Mouse (Mus musculus): ENCODE measurements around the gene Meis2. TPM values are rescaled to one million over a fixed set of nuclear protein-coding genes. Genes with fewer than 3 reads are reported as not detected.

The Meis2 gene
- polyA plus RNA-seq, 1 experiment from 2014 or later = 117 TPM

DNA sequence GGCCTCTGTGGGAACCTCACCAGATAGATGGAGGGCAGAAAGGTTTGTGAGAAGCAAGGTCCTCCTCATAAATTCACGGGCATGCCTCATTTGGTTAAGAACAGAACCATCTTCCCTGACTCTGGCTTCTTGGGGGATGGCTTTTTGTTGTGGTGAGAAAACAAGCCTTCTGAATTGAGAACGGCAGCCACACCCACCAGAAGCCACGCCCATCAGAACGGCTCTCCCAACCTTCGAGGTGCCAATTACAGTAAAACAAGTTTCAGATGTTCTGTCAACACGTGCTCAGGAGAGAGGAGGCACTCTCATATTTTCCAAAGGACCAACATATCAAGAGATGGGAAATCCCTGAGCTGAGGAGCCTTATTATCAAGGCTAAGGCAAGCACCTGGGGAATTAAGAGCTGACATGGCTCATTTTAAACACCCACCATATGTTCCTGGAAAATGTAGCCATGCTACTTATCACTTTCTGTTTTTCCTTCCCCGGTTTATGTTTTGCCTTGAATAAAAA lies 117.9 kb downstream of the Meis2 start:
- no peaks in the 10 kb centered on the region for H3K27me3 ChIP-seq (ENCODE audit: control insufficient read depth, insufficient read depth, low read length)
- no peak for DNase-seq (ENCODE audit: low spot score)
- ATAC-seq (ENCODE audit: insufficient read depth, low FRiP score, low TSS enrichment) = no peak
- H3K4me3 ChIP-seq (ENCODE audit: low read depth, low read length) = no peak overlapping the region
- H3K9ac ChIP-seq (ENCODE audit: low read length) = no peak overlapping the region
- no peaks in the 10 kb centered on the region for H3K4me1 ChIP-seq (ENCODE audit: control insufficient read depth, insufficient read depth, low read length)
- no peaks in the 10 kb centered on the region for H3K36me3 ChIP-seq (ENCODE audit: control insufficient read depth, insufficient read depth, low read length)
- no peaks in the 10 kb centered on the region for H3K9me3 ChIP-seq (ENCODE audit: control insufficient read depth, low read length)
- H3K4me2 ChIP-seq (ENCODE audit: low read depth) = no peak overlapping the region
- WGBS = 37% methylated on average over 7 of the region's 7 CpGs
- H3K27ac ChIP-seq (ENCODE audit: low read depth, low read length) = no peak overlapping the region

DNA sequence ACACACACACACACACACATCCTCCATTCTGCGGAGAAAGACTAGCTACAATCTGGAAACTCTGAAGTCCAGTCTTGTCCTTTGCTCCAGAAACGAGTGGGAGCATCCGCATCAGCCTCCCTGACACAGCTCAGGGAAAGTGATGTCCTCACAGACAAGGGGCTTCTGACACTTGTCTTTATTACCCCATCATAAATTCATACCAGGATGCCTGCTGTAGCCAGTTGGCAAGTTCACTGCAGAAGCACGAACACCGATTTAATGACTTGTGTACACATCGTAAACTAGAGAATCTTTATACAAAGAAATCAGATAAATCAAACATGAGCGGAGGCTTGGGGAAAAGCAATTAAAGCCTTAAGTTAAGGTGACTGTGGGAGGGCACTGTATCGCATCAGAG lies 122.6 kb downstream of the Meis2 start:
- Histone ChIP-seq H3K4me1 (ENCODE audit: control insufficient read depth, insufficient read depth, low read length) (no peaks in the 10 kb centered on the region), H3K9ac (ENCODE audit: low read length) (no peak overlapping the region), H3K27ac (ENCODE audit: low read depth, low read length) (no peak overlapping the region), H3K27me3 (ENCODE audit: control insufficient read depth, insufficient read depth, low read length) (no peaks in the 10 kb centered on the region), H3K4me2 (ENCODE audit: low read depth) (no peak overlapping the region), H3K4me3 (ENCODE audit: low read depth, low read length) (no peak overlapping the region), H3K36me3 (ENCODE audit: control insufficient read depth, insufficient read depth, low read length) (no peaks in the 10 kb centered on the region), H3K9me3 (ENCODE audit: control insufficient read depth, low read length) (no peaks in the 10 kb centered on the region)
- no peak for ATAC-seq (ENCODE audit: insufficient read depth, low FRiP score, low TSS enrichment)
- WGBS = 65% methylated on average over 8 of the region's 8 CpGs
- no peak for DNase-seq (ENCODE audit: low spot score)

DNA sequence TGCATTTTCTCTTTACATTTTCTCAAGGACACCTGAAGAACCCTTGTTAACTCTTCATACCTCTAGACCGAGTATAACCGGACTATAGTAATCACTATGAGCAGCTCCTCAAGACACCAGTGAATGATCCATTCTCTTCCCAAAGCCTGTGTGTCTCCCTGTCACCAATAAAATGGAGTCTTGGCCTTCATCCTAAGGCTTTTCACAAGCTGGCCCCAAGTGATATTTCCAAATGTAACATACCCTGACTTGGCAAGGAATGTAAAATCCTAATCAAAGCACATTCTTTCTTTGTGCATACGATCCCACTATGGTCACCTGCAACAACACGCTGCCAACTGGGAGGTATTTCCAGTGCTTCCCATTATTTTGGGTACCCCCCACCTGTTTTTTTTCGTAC lies 125.8 kb downstream of the Meis2 start:
- H3K36me3 ChIP-seq (ENCODE audit: control insufficient read depth, insufficient read depth, low read length) = no peaks in the 10 kb centered on the region
- WGBS = 93% methylated on average over 5 of the region's 5 CpGs

DNA sequence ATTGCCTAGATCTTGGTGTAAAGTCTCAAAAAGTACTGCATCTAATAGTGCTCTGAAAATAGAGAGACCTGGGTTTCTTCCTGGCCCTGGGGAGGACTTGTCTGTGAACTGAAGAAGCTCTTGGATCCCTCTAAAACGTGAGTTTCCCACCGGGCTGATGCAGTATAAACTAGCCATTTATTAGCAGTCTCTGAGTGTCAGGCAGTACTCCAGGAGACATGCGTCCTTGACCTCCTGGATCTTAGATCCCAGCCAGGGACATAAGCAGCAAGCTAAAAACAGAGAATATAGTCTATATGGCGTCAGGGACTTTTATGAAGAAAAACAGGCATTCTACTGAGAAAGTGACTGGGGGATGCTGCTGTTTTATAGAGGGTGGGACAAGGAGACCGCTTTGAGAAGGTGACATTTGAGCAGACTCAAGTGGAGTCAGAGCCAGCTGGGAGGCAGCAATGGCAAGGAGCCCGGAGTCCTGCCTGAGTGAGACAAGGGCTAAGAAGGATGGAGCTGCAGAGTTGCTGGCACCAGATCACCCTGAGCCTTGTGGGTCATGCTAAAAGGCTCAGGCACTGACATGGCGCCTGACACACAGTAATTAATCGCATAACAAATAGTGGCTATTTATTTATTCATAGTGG lies 126.6 kb downstream of the Meis2 start:
- H3K9ac ChIP-seq (ENCODE audit: low read length) = no peak overlapping the region
- no peak for ATAC-seq (ENCODE audit: insufficient read depth, low FRiP score, low TSS enrichment)
- H3K4me2 ChIP-seq (ENCODE audit: low read depth) = no peak overlapping the region
- H3K4me3 ChIP-seq (ENCODE audit: low read depth, low read length) = no peak overlapping the region
- H3K27me3 ChIP-seq (ENCODE audit: control insufficient read depth, insufficient read depth, low read length) = no peaks in the 10 kb centered on the region
- no peaks in the 10 kb centered on the region for H3K36me3 ChIP-seq (ENCODE audit: control insufficient read depth, insufficient read depth, low read length)
- 88% methylated on average over 8 of the region's 8 CpGs for WGBS
- no peak for DNase-seq (ENCODE audit: low spot score)
- H3K27ac ChIP-seq (ENCODE audit: low read depth, low read length) = no peak overlapping the region
- H3K4me1 ChIP-seq (ENCODE audit: control insufficient read depth, insufficient read depth, low read length) = no peaks in the 10 kb centered on the region
- no peaks in the 10 kb centered on the region for H3K9me3 ChIP-seq (ENCODE audit: control insufficient read depth, low read length)

More for the DNA sequence above, 125.8 kb downstream of the Meis2 start:
- Histone ChIP-seq H3K4me3 (ENCODE audit: low read depth, low read length) (no peak overlapping the region), H3K27ac (ENCODE audit: low read depth, low read length) (no peak overlapping the region), H3K4me2 (ENCODE audit: low read depth) (no peak overlapping the region), H3K27me3 (ENCODE audit: control insufficient read depth, insufficient read depth, low read length) (no peaks in the 10 kb centered on the region), H3K9me3 (ENCODE audit: control insufficient read depth, low read length) (no peaks in the 10 kb centered on the region), H3K4me1 (ENCODE audit: control insufficient read depth, insufficient read depth, low read length) (no peaks in the 10 kb centered on the region), H3K9ac (ENCODE audit: low read length) (no peak overlapping the region)
- DNase-seq (ENCODE audit: low spot score) (no peak), ATAC-seq (ENCODE audit: insufficient read depth, low FRiP score, low TSS enrichment) (no peak)

DNA sequence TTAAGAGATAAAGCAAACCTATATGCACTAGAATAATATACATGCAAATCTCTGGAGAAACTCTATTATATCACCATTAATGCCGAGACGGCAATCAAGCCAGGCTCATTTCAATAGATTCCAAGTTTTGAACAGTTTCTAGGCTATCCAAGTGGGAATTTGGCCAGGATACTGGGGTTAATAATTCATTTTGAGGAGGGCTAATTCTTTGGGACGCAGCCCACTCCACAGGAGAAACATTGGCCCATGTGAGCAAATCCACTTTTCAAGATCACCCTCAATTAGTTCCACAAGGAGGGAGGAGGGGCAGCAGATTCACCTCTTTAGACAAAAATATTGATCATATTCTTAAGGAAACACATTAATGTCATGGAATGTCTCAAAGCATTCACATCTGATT lies 127.3 kb downstream of the Meis2 start:
- no peaks in the 10 kb centered on the region for H3K36me3 ChIP-seq (ENCODE audit: control insufficient read depth, insufficient read depth, low read length)
- H3K9ac ChIP-seq (ENCODE audit: low read length) = no peak overlapping the region
- no peak for DNase-seq (ENCODE audit: low spot score)
- no peaks in the 10 kb centered on the region for H3K9me3 ChIP-seq (ENCODE audit: control insufficient read depth, low read length)
- 85% methylated on average over 3 of the region's 3 CpGs for WGBS
- no peak overlapping the region for H3K4me3 ChIP-seq (ENCODE audit: low read depth, low read length)
- H3K27me3 ChIP-seq (ENCODE audit: control insufficient read depth, insufficient read depth, low read length) = no peaks in the 10 kb centered on the region
- H3K4me2 ChIP-seq (ENCODE audit: low read depth) = no peak overlapping the region
- no peaks in the 10 kb centered on the region for H3K4me1 ChIP-seq (ENCODE audit: control insufficient read depth, insufficient read depth, low read length)
- no peak for ATAC-seq (ENCODE audit: insufficient read depth, low FRiP score, low TSS enrichment)
- H3K27ac ChIP-seq (ENCODE audit: low read depth, low read length) = no peak overlapping the region

DNA sequence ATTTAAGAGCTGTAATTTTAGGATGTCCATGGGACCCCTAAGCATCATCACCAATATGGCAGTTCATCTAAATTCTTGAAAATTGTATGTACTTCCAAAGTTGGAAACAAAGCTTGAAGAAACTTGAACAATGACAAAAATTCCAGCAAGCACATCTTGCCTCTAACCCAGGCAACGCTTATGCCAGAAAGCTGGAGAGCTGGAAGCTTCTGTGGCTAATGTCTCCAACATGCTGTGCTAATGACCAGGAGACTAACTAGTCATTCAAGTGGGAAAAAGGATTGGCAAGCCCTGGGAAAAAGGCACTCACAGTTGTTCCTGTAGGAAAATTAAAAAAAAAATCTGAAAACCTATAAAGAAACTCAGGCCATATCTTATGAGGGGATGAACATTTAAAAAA lies 127.7 kb downstream of the Meis2 start:
- no peaks in the 10 kb centered on the region for H3K4me1 ChIP-seq (ENCODE audit: control insufficient read depth, insufficient read depth, low read length)
- ATAC-seq (ENCODE audit: insufficient read depth, low FRiP score, low TSS enrichment) (no peak), DNase-seq (ENCODE audit: low spot score) (no peak)
- no peaks in the 10 kb centered on the region for H3K9me3 ChIP-seq (ENCODE audit: control insufficient read depth, low read length)
- WGBS = 89% methylated on average over 1 of the region's 1 CpGs
- H3K4me3 ChIP-seq (ENCODE audit: low read depth, low read length) = no peak overlapping the region
- no peak overlapping the region for H3K9ac ChIP-seq (ENCODE audit: low read length)
- H3K27me3 ChIP-seq (ENCODE audit: control insufficient read depth, insufficient read depth, low read length) = no peaks in the 10 kb centered on the region
- H3K27ac ChIP-seq (ENCODE audit: low read depth, low read length) = no peak overlapping the region
- no peaks in the 10 kb centered on the region for H3K36me3 ChIP-seq (ENCODE audit: control insufficient read depth, insufficient read depth, low read length)
- H3K4me2 ChIP-seq (ENCODE audit: low read depth) = no peak overlapping the region

DNA sequence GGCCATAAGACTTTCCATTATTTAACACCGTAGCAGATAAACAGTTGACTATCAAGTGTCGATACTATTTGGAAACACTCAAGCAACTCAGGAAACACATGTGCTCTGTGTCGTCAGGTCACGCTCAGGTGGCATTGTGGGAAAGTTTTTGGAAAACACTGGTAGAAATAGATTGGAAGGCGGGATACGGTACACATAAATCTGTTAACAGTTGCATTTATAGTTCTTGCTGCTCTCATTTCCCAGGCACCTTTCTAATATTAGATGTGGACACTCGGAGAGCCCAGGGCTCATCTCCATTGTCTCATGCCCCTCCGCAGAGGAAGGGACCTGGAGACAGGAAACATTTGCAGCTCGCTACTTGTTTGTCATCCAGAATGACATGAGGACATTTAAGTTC lies 128.9 kb downstream of the Meis2 start:
- H3K9me3 ChIP-seq (ENCODE audit: control insufficient read depth, low read length) = no peaks in the 10 kb centered on the region
- ATAC-seq (ENCODE audit: insufficient read depth, low FRiP score, low TSS enrichment) (no peak), DNase-seq (ENCODE audit: low spot score) (no peak)
- no peak overlapping the region for H3K4me2 ChIP-seq (ENCODE audit: low read depth)
- no peak overlapping the region for H3K4me3 ChIP-seq (ENCODE audit: low read depth, low read length)
- no peaks in the 10 kb centered on the region for H3K4me1 ChIP-seq (ENCODE audit: control insufficient read depth, insufficient read depth, low read length)
- H3K27ac ChIP-seq (ENCODE audit: low read depth, low read length) = no peak overlapping the region
- 92% methylated on average over 9 of the region's 9 CpGs for WGBS
- H3K9ac ChIP-seq (ENCODE audit: low read length) = no peak overlapping the region
- H3K36me3 ChIP-seq (ENCODE audit: control insufficient read depth, insufficient read depth, low read length) = no peaks in the 10 kb centered on the region
- no peaks in the 10 kb centered on the region for H3K27me3 ChIP-seq (ENCODE audit: control insufficient read depth, insufficient read depth, low read length)

DNA sequence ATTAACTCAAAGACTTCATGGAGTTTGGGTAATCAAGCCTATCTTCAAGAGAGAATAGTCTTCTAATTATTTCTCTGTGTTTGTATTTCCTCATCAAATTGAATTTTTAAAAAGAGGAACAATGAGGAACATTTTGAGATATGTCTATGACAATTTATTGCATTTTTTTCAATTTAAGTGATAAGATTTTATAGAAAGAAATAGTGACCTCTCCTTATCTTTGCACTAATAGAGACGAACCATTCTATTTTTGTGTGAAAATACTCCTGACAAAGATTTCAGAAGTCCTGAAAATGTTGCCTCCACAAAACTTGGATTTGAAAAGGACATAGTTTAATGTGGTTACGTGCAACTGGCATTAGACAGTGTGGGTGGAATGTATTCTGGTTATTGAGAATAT lies 131.3 kb downstream of the Meis2 start:
- no peak overlapping the region for H3K9ac ChIP-seq (ENCODE audit: low read length)
- H3K4me2 ChIP-seq (ENCODE audit: low read depth) = no peak overlapping the region
- no peaks in the 10 kb centered on the region for H3K36me3 ChIP-seq (ENCODE audit: control insufficient read depth, insufficient read depth, low read length)
- H3K27me3 ChIP-seq (ENCODE audit: control insufficient read depth, insufficient read depth, low read length) = no peaks in the 10 kb centered on the region
- ATAC-seq (ENCODE audit: insufficient read depth, low FRiP score, low TSS enrichment) = no peak
- WGBS = 93% methylated on average over 2 of the region's 2 CpGs
- no peak for DNase-seq (ENCODE audit: low spot score)
- no peak overlapping the region for H3K4me3 ChIP-seq (ENCODE audit: low read depth, low read length)
- no peak overlapping the region for H3K27ac ChIP-seq (ENCODE audit: low read depth, low read length)
- no peaks in the 10 kb centered on the region for H3K4me1 ChIP-seq (ENCODE audit: control insufficient read depth, insufficient read depth, low read length)
- H3K9me3 ChIP-seq (ENCODE audit: control insufficient read depth, low read length) = no peaks in the 10 kb centered on the region

DNA sequence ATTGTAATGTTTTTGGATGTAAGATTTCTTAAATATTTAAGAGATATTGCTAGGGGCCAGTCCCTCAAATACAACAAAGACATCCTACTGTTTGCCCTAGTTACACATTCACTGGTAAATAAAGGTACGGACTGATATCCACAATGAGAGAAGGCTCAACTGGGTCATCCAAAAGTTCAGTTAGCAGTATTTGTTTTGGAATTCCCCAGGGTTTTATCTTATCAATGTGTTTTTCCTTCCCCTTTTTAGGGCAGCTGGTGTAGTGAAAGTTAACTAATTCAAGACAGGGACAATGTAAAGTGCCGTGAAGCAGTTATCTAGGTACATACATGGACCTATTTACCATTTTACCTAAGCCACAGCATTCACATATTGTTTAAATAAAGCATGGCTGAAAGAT lies 132.4 kb downstream of the Meis2 start:
- WGBS = 76% methylated on average over 2 of the region's 2 CpGs
- Histone ChIP-seq H3K27ac (ENCODE audit: low read depth, low read length) (no peak overlapping the region), H3K4me2 (ENCODE audit: low read depth) (no peak overlapping the region), H3K9ac (ENCODE audit: low read length) (no peak overlapping the region), H3K9me3 (ENCODE audit: control insufficient read depth, low read length) (no peaks in the 10 kb centered on the region), H3K4me1 (ENCODE audit: control insufficient read depth, insufficient read depth, low read length) (no peaks in the 10 kb centered on the region), H3K27me3 (ENCODE audit: control insufficient read depth, insufficient read depth, low read length) (no peaks in the 10 kb centered on the region), H3K4me3 (ENCODE audit: low read depth, low read length) (no peak overlapping the region), H3K36me3 (ENCODE audit: control insufficient read depth, insufficient read depth, low read length) (no peaks in the 10 kb centered on the region)
- ATAC-seq (ENCODE audit: insufficient read depth, low FRiP score, low TSS enrichment) (no peak), DNase-seq (ENCODE audit: low spot score) (no peak)
